Mouse (Mus musculus) lung, embryonic 16.5 days (tissue): ENCODE results near the gene Gm10282. TPM values are rescaled to one million over a fixed set of nuclear protein-coding genes. Genes with fewer than 3 reads are reported as not detected.

Experiments used
- ATAC-seq: fragments of 200-750 bp; cut with Nextera tagmentation; 2 replicates; pipeline ENCODE4 v1.8.0; 2017; ENCODE audit warnings: low read depth, mild to moderate bottlenecking, moderate library complexity
- H3K27ac ChIP-seq: fragments of 300-500 bp; sonication (generic); 2 replicates; pipeline ENCODE4 v1.5.1; 2014; ENCODE audit warnings: mild to moderate bottlenecking, control low read depth, low read length
- H3K27me3 ChIP-seq: fragments of 300-500 bp; sonication (generic); 2 replicates; pipeline ENCODE4 v1.6.1; 2014; ENCODE audit warnings: low read depth, low read length, mixed read lengths; ENCODE audit not compliant: control insufficient read depth, insufficient read depth
- H3K36me3 ChIP-seq: fragments of 300-500 bp; sonication (generic); 2 replicates; pipeline ENCODE4 v1.6.1; 2014; ENCODE audit warnings: low read length; ENCODE audit not compliant: control insufficient read depth, insufficient read depth
- H3K4me1 ChIP-seq: fragments of 300-500 bp; sonication (generic); replicated peaks from 2 replicates; pipeline ENCODE4 v1.6.1; 2014; ENCODE audit warnings: low read length, mixed read lengths; ENCODE audit not compliant: control insufficient read depth, insufficient read depth
- H3K4me2 ChIP-seq: fragments of 300-500 bp; sonication (generic); 2 replicates; pipeline ENCODE4 v1.6.1; 2014; ENCODE audit warnings: low read depth, low read length, control low read depth
- H3K4me3 ChIP-seq: fragments of 300-500 bp; sonication (generic); 2 replicates; pipeline ENCODE4 v1.5.1; 2014; ENCODE audit warnings: mild to moderate bottlenecking, low read length, control low read depth
- H3K9ac ChIP-seq: fragments of 300-500 bp; sonication (generic); 2 replicates; pipeline ENCODE4 v1.6.1; 2014; ENCODE audit warnings: low read length, control low read depth
- H3K9me3 ChIP-seq: fragments of 300-500 bp; sonication (generic); 2 replicates; pipeline ENCODE4 v1.6.1; 2016; ENCODE audit warnings: low read length; ENCODE audit not compliant: control insufficient read depth
- WGBS: fragments of 180-500 bp; shearing (Covaris S2); extraction: QIAGEN DNeasy Blood & Tissue Kit; methylation state at CpG from one replicate; pipeline ENCODE4 v1.1.7; 2014; 5-methylcytosine and 5-hydroxymethylcytosine counted together
- polyA plus RNA-seq: library from polyadenylated mRNA; unstranded; fragments of >200 nt; fragmentation: Nextera tagmentation; extraction: Ambion mirVana; gene quantifications from 2 replicates; pipeline ENCODE4 v1.2.1, GENCODE M21; 2015

The Gm10282 gene
- polyA plus RNA-seq, 1 experiment from 2014 or later: 33.3 TPM

DNA sequence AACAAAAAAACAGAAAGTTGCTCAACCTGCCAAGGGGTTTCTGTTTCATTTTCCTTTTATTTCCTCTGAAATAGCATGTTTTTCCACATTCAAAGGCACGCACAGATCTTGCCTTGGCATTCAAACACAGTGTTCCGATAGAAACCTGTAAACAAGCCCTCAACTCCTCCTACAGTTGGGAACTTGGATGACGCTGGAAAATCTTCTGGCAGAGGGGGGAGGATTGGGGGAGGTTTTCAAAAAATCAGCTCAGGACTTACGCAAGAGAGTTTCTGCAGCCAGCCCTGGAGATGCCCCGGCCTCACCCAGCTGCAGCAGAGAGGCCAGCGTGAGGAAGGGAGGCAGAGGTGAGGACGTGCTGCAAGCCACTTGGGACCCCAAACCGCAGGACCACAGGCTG is 1.4 kb downstream of the Gm10282 start:
- H3K27ac ChIP-seq: peak overlapping the region; percentile 7; the same call in 1 of the 2 replicates
- no peak overlapping the region for H3K9ac ChIP-seq
- H3K36me3 ChIP-seq: no peaks in the 10 kb centered on the region
- no peaks in the 10 kb centered on the region for H3K27me3 ChIP-seq
- 29% methylated on average over 8 of the region's 8 CpGs for WGBS
- H3K4me2 ChIP-seq: peak overlapping the region; percentile 18; the same call in 1 of the 2 replicates
- no peak overlapping the region for H3K4me3 ChIP-seq
- H3K9me3 ChIP-seq: no peaks in the 10 kb centered on the region
- ATAC-seq: peak; percentile 88
- peaks cover 10% of the 10 kb centered on the region; the same call in 1 of the 2 replicates for H3K4me1 ChIP-seq

DNA sequence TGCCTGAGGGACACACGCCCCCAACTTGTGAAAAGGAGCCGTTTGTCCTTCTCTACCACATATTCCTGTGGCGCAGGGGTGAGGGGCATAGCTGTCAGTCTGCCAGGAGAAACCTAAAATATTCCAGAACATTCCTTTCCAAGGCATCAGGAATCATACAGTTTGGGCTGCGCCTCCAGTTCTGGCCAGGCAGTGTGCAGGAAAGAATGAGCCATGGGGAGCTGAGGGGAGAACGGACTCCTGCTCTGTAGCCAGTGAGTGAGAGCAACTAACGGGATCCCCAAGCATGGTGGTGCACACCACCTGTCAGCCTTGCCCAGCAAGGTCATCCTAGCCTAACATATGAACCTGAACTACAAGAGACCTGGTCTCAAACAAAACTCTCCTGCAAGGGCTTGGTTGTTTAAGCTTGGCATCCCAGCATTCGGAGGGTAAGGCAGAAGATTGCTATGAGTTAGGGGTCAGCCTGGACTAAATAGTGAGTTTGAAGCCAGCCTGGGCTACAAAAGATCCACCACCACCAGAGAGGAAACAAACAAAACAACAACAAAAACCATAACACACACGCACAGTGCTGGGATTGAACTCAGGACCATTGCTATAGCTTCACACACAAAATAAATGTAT is 2.0 kb downstream of the Gm10282 start:
- ATAC-seq: peak; percentile 43
- Histone ChIP-seq H3K4me1 (peaks cover 8% of the 10 kb centered on the region; the same call in 1 of the 2 replicates), H3K4me2 (peak overlapping the region; percentile 18; the same call in 1 of the 2 replicates), H3K36me3 (no peaks in the 10 kb centered on the region), H3K9me3 (no peaks in the 10 kb centered on the region), H3K27ac (peak overlapping the region; percentile 7), H3K4me3 (no peak overlapping the region), H3K9ac (no peak overlapping the region), H3K27me3 (no peaks in the 10 kb centered on the region)
- WGBS: 62% methylated on average over 8 of the region's 8 CpGs

DNA sequence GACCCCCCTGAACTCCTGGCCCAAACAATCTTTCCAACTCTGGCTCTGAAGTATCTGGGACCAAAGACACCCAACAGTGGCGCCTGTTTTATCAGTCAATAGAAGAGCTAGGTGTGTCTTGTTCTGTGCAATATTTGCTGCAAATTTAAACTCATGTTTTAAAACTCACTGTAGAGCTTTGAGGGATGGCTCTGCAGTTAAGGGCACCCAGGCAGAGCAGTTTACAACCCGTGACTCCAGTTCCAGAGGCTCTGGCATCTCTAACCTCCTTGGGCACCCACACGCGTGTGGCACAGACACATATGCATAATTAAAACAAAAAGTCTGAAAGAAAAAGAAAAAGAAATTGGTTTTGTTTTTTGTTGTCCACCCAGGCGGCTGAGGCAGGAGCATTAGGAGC is 3.6 kb downstream of the Gm10282 start:
- H3K4me1 ChIP-seq: peaks cover 8% of the 10 kb centered on the region; the same call in 1 of the 2 replicates
- H3K4me2 ChIP-seq: no peak overlapping the region
- 80% methylated on average over 5 of the region's 5 CpGs for WGBS
- no peaks in the 10 kb centered on the region for H3K9me3 ChIP-seq
- no peak overlapping the region for H3K9ac ChIP-seq
- no peak for ATAC-seq
- H3K36me3 ChIP-seq: no peaks in the 10 kb centered on the region
- H3K4me3 ChIP-seq: no peak overlapping the region
- no peak overlapping the region for H3K27ac ChIP-seq
- H3K27me3 ChIP-seq: no peaks in the 10 kb centered on the region

DNA sequence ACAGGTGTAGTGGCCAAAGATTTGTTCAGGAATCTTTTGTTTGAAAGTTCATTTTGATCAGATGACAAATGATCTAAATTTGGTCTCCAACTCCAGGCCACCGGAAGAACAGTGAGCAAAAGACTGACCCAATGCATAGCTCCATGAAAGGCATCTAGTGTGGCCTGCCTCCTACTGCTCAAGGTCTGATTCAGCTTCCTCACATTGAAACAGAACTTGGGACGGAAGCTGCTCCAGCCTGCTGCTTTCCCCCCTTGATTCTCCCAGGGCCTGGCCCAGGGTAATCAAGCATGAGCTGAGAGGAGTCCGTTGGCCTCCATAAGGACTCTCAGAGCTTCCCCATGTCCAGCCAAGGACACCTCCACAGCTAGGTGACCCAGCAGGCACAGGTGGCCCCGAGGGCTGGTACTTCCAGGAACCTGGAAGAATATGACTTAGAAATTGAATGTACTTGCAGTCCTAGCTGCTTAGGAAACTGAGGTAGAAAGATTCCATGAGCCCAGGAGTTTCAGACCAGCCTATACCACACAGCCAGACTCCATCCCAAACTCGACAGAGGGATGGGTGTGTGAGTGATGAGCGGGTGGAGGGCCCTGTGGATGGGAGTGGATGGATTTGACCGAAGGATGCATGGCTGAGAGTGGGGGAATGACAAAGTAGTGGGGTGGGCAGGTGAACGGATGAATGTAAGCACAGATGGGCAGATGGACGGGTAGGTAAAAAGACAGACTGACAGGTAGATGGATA is 4.2 kb downstream of the Gm10282 start:
- H3K27ac ChIP-seq: 0 out of 2 replicates have a peak overlapping the region, but pooled peaks have one; percentile 3
- ATAC-seq: no peak
- 66% methylated on average over 9 of the region's 9 CpGs for WGBS
- H3K27me3 ChIP-seq: no peaks in the 10 kb centered on the region
- no peak overlapping the region for H3K9ac ChIP-seq
- peaks cover 12% of the 10 kb centered on the region for H3K4me1 ChIP-seq
- H3K9me3 ChIP-seq: no peaks in the 10 kb centered on the region
- H3K36me3 ChIP-seq: no peaks in the 10 kb centered on the region
- H3K4me2 ChIP-seq: no peak overlapping the region
- no peak overlapping the region for H3K4me3 ChIP-seq

DNA sequence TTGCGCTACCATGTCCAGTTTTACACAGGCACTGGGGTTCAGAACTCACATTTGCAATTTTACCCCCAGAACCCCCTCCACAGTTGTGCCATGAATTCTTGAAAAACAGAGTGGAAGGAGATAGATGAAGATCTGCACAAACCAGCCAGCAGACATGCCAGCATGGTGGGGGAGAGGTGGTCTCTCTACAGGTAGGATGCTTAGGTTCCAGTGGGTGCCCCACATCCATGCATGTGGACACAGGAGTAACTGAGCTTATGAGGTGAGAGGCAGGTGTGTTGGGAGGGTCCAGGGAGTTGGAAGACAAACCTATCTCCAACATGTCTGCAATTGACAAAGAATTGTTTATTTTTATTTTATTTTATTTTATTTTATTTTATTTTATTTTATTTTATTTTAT is 6.1 kb downstream of the Gm10282 start:
- Histone ChIP-seq H3K9ac (no peak overlapping the region), H3K27ac (no peak overlapping the region), H3K9me3 (no peaks in the 10 kb centered on the region), H3K27me3 (no peaks in the 10 kb centered on the region), H3K4me1 (peaks cover 17% of the 10 kb centered on the region), H3K4me3 (no peak overlapping the region), H3K36me3 (no peaks in the 10 kb centered on the region), H3K4me2 (no peak overlapping the region)
- WGBS: 75% methylated on average over 1 of the region's 1 CpGs
- no peak for ATAC-seq

DNA sequence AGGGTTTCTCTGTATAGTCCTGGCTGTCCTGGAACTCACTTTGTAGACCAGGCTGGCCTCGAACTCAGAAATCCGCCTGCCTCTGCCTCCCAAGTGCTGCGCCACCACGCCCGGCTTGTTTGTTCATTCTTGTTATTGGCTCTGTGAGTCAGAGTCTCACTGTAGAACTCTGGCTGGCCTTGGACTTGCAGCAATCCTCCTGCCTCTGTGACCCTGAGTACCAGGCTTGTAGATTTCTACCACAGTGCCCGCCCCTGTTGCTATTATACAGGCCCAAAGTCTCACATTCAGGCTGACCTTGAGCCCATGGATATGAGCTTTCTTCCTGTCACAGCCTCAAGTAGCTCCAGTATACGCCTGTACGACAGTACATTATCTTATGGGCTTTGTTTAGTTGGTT is 8.5 kb downstream of the Gm10282 start:
- Histone ChIP-seq H3K36me3 (no peaks in the 10 kb centered on the region), H3K9me3 (no peaks in the 10 kb centered on the region), H3K9ac (no peak overlapping the region), H3K4me2 (no peak overlapping the region), H3K4me3 (no peak overlapping the region), H3K27me3 (no peaks in the 10 kb centered on the region), H3K4me1 (peaks cover 10% of the 10 kb centered on the region), H3K27ac (no peak overlapping the region)
- no peak for ATAC-seq
- WGBS: 81% methylated on average over 8 of the region's 8 CpGs

DNA sequence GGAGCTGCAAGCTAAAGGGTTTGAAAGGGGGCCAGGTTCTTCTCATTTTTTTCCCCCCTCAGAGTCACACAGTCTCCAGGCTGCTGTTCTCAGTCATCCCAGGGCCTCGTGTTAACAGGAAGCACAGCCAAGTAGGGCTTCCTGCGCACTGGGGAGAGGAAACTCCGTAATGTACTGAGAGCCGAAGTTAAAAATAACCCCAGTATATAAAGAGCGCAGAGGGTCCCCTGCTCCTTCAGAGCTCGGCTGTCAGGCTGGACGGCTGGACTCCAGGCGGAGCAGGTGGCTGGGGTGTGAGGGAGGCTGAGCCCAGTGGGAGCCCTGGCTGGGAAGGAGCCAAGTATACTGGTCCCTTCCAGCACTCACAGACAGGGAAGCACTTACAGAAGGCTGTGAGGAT is 9.4 kb downstream of the Gm10282 start:
- H3K4me3 ChIP-seq: no peak overlapping the region
- no peak overlapping the region for H3K4me2 ChIP-seq
- H3K27ac ChIP-seq: peak overlapping the region; percentile 81
- ATAC-seq: peak; percentile 97
- peaks cover 10% of the 10 kb centered on the region for H3K4me1 ChIP-seq
- no peaks in the 10 kb centered on the region for H3K27me3 ChIP-seq
- 24% methylated on average over 8 of the region's 8 CpGs for WGBS
- H3K9me3 ChIP-seq: no peaks in the 10 kb centered on the region
- H3K36me3 ChIP-seq: no peaks in the 10 kb centered on the region
- H3K9ac ChIP-seq: no peak overlapping the region

DNA sequence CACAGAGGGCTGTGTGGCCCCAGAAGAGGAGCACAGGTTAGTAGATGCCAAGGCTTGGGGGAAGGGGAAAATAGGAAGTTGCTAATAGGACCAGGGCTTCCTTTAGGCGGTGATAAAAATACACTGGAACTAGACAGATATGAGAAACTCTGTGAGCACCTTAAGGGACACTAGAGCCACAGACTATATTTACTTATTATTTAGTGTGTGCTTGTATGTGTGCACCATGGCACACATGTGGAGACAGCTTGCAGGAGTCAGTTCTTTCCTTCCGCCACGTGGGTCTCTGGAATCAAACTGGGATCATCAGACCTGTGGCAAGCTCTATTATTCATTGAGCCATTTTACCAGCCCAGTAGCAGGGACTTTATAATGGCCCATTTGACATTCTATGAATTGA is 9.9 kb downstream of the Gm10282 start:
- WGBS: 53% methylated on average over 3 of the region's 3 CpGs

DNA sequence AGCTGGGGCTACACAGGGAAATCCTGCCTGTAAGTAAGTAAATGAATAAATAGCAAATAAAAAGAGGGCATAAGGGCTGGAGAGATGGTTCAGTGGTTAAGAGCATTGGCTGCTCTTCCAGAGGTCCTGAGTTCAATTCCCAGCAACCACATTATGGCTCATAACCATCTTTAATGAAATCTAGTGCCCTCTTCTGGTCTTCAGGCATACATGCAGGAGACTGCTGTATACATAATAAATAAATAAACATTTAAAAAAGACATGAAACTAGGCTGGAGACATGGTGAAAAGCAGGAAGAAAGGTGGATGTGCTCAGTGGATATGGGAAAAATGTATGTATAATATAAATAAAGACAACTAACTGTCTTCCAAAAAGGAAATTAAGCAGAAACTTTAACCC is 11.8 kb downstream of the Gm10282 start:
- Histone ChIP-seq H3K4me3 (no peak overlapping the region), H3K4me2 (no peak overlapping the region), H3K9me3 (no peaks in the 10 kb centered on the region), H3K27ac (no peak overlapping the region), H3K36me3 (no peaks in the 10 kb centered on the region), H3K27me3 (no peaks in the 10 kb centered on the region), H3K9ac (no peak overlapping the region), H3K4me1 (peaks cover 10% of the 10 kb centered on the region)
- no peak for ATAC-seq

More for the DNA sequence above, 9.9 kb downstream of the Gm10282 start:
- H3K9me3 ChIP-seq: no peaks in the 10 kb centered on the region
- ATAC-seq: no peak; the same call in 1 of the 2 replicates
- H3K36me3 ChIP-seq: no peaks in the 10 kb centered on the region
- no peaks in the 10 kb centered on the region for H3K27me3 ChIP-seq
- peak overlapping the region; percentile 8; the same call in 1 of the 2 replicates for H3K4me2 ChIP-seq
- H3K27ac ChIP-seq: peak overlapping the region; percentile 81
- H3K4me1 ChIP-seq: peaks cover 10% of the 10 kb centered on the region
- no peak overlapping the region for H3K4me3 ChIP-seq
- no peak overlapping the region for H3K9ac ChIP-seq
